Mouse (Mus musculus) cerebellum, adult 8-10 months (tissue): ENCODE measurements at regions not wholly inside any gene's neighbourhood (a gene's known extent, or its start where the extent isn't known, plus 50 kb on each side); places are given as distances from the start of the nearest gene placed in this dataset.

Experiments
- DNase-seq: peaks from one replicate; pipeline ENCODE4 v3.0.0; 2022

DNA sequence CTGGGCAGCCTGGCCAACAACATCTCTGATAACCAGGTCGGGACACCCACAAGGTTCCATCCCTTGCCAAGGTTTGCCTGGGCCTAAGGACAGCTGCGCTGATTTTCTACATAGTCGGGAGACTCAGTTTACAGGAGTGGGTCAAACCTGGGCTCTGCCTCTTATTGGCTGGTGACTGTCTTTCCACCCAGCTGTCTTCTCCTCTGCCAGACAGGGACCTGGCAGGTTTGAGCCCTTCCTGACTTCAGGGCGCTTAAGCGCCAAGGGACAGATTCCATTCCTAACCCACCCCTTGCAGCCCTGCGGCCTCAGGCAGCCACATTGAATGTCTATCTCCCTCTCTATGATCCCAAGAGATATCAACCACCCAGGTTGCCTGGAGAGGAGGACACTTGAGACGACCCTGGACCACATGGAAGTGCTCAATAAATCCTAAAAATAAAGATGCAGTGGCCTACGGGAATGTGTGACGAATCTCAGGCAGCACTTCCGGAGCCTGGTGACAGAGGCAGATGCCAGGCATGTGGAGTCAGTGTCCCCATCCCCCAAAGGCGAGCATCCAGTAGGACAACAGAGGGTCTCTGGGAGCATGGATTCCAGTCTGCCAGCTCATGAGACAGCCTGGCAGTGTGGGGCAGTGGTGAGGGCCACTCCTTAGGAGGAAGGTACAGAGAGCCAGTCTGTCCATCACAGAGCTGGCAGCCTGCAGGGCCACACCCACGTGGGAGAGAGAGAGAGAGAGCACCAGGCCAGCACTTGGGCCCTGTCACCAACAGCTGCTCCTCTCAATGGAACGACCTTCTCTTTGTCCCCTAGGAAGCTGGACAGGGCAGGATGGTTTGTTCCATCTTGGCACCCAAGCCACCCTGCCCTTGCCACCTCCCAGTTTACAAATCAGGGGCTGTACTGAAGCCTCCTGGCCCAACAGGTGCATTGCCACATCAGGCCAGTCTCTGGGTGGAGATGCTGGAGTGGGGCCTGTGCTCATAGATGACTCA, 63.8 kb upstream of the Slc6a6 start:
- DNase-seq: no peak

DNA sequence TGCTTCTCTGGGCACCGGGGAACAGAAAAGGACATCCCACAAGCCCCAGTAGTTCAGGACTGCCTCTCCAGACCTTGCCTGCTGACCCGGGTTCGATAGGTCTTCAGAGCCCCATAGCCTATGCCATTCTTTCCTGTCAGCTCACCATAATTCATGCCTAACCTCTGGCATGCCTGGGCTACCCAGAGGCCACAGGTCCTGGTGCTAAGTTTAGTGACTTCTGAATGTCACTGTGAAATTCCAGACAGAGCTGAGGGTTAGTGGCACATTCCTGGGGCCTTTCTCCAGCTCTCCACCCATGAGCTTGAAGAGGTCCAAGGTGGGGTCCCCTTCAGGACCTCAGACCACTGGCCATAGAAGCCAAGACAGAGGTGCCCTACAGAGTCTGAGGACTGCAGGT, 62.4 kb upstream of the Slc6a6 start:
- DNase-seq: no peak

DNA sequence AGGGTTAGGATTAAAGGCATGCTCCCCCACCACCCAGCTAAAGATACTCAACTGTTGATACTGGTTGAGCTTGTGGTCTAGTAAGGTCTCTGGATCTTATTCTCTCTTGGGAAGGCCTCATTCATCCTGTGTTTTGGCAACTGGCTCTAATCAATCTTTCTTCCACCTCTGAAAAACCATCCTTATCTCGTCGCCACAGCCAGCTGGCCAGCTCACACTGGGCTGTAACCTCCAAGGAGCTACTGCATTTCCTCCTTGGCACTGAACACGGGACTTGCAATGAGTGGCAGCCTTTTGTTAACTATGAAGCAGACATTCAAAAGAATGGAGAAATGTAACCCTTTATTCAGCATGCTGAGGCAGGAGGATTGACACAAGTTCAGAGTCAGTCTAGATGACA, 61.4 kb upstream of the Slc6a6 start:
- no peak for DNase-seq

DNA sequence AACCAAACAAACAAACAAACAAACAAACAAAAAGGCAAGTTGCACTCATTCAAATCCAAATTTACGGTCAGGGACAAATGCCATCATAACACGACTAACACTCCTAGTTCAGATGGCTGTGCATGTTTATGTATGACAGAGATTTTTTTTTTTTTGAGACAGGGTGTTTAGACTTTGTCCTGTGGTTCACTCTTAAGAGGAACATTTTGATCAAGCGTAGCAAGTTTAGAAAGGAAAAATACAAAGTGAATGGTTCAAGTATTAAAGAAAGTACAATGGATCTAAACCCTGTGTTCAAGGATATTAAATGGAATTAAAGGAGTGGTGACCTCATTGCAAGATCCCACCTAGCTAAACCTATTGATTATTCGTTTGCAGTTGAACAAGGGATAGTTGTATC, 60.2 kb upstream of the Slc6a6 start:
- no peak for DNase-seq

DNA sequence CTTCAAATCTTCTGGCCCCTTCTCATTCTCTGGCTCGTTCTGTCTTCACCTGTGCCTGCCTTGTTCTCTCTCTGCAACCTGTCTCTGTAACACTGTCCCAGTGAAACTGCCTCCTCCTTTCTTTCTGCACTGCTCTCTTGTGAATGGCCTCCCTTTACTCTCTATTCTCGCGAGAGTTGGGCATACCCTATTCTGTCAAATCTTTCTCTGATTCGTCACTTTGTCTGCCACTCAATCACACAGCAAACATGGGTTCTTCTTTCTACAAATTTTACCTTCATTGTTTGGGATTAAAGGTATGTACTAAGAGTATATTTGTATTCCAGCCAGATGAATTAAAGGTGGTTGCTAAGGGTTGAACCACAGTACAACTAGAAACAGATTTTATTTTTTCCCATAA, 54.6 kb upstream of the Slc6a6 start:
- no peak for DNase-seq

DNA sequence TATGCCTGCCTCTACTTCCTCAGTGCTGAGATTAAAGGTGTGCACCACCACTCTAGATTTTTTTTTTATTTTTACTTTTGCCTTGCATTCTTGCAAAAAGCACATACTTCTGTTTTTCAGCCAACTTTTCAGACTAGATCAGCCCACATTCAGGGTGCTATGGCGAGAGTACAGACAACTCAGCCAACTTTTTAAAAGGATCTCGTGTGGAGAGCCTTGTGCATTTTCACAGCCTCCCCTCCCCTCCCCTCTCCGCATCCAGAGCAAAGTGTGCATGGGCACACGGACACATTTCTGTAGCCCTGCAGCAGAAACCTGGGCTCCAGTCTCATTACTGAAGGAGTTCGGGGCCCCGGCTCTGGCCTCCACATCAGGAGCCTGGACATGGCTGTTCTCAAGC, 52.6 kb upstream of the Slc6a6 start:
- DNase-seq: no peak
